Mouse (Mus musculus) cortical plate, adult 2 months (tissue): ENCODE data around the gene Atg101.

Experiments used
- CTCF ChIP-seq: fragments of 200-500 bp; IDR thresholded peaks from 2 replicates; pipeline ENCODE4 v1.5.1; 2011; ENCODE audit warnings: mild to moderate bottlenecking, control low read depth, low read length; ENCODE audit not compliant: insufficient read depth; ENCODE audit errors: extremely low read depth
- POLR2A ChIP-seq: fragments of 200-500 bp; IDR thresholded peaks from 2 replicates; pipeline ENCODE4 v1.6.1; 2011; ENCODE audit warnings: mild to moderate bottlenecking, low read length, control low read depth; ENCODE audit not compliant: insufficient read depth; ENCODE audit errors: extremely low read depth

DNA sequence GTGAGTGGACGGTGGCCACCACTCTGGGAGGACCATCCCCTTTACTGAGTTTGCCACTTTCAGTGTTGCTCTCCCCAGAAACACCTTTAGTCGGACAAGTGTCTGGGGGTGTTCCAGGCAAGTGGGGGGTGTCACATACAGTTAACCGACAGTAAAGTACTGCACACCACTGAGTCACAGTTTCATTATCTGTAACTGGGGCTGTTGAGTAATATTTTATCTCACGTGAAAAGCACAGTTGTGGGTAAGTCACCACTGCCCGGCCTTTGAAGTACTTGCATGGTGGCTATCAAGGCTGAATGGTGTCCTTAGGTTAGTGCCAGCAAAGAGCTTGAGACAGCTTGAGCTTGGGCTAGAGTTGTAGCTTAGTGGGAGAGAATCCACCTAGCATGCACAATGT is 1.6 kb upstream of the Atg101 start:
- TF ChIP-seq CTCF (no peak), POLR2A (no peak)
